Mouse (Mus musculus) liver, postnatal 0 days (tissue): ENCODE data around the gene Hormad2.

Experiments
- CTCF ChIP-seq: sonication (generic); IDR thresholded peaks from 2 replicates; pipeline ENCODE4 v1.5.1; 2016; ENCODE audit warnings: antibody characterized with exemption, low read depth
- EP300 ChIP-seq: IDR thresholded peaks from 2 replicates; pipeline ENCODE4 v1.6.1; 2016; ENCODE audit warnings: antibody characterized with exemption, low read depth, mild to moderate bottlenecking

DNA sequence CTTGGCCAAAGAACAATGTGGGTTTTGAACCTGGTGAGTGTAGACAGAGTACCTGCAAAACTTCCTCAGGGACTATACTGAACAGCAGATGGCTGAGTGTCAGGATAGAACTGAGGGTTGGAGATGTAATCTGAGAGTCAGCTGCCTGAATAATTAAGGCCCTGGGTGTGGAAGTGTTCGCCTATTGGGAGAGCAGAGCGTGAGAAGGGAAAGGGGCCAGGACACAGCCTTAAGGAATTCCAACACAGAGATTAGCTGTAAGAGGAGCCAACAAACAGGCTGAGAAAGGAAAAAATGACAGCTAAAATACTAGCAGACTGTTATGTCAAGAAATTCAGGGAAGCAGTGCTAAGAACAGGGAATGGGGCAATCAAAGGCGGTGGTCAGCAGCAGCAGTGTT lies 88.3 kb downstream of the Hormad2 start:
- TF ChIP-seq CTCF (no peak), EP300 (no peak)
